In the genomic region with DNA sequence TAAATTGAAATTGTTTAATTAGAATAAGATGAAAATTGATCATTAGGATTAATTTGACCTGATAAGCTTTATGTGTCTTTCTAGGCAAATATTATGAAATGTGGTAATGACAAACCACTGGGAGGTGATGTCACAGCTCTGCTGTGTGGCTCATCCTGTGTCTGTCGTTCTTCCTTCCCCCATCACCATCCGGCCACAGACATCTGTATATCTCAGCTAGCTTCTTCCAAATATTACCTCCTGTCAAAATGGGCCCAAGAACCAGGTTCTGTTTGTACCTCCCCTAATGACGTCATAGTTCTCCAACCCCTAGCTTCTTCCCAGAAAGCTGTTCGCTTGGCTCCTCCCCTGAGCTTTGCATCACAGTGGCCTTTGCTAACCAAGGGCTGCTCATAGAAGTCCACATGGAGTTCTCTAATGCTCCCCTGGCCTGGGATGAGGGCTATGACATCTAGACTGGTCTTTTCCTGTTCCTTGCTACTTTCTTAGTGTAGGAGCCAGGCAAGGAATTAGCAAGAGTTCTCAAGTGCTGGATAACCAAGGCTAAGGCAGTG, we compare ENCODE assay signal across 16 mouse cellular contexts.
DNase-seq lines count a peak whose midpoint lies in the region; ATAC-seq and TF ChIP-seq lines count a peak whose summit lies in the region.
"Had no signal": no experiment of that assay in that cellular context is flagged by ENCODE, and none has a peak within 500 bp of the region (broad histone marks: within the 10 kb centered on the region; RNA-seq: fewer than 3 reads in every experiment).

No protein-coding gene starts in this region.

- no peak overlapping the region for H3K4me2 ChIP-seq in heart, postnatal 0 days (ENCODE audit: low read depth, low read length)
- H3K4me2 ChIP-seq in intestine, embryonic 15.5 days (replicated peaks) = no peak overlapping the region
- no peak overlapping the region for H3K4me2 ChIP-seq in stomach, postnatal 0 days (replicated peaks; ENCODE audit: low read depth)
- H3K4me2 ChIP-seq: kidney, embryonic 15.5 days; liver, embryonic 13.5 days; midbrain, embryonic 11.5 days had no signal

- no peak overlapping the region for H3K4me3 ChIP-seq in heart, postnatal 0 days (ENCODE audit: low read depth, low read length)
- no peak overlapping the region for H3K4me3 ChIP-seq in intestine, embryonic 15.5 days (replicated peaks)
- H3K4me3 ChIP-seq in stomach, postnatal 0 days (ENCODE audit: low read depth, low read length) = no peak overlapping the region
- H3K4me3 ChIP-seq: erythroblast, embryonic 14.5 days; kidney, embryonic 15.5 days; liver, embryonic 13.5 days; myocyte had no signal

- 80% methylated on average over 4 of the region's 4 CpGs for WGBS in heart, postnatal 0 days
- WGBS in intestine, embryonic 15.5 days = 66% methylated on average over 4 of the region's 4 CpGs
- 67% methylated on average over 4 of the region's 4 CpGs for WGBS in stomach, postnatal 0 days

- no peaks in the 10 kb centered on the region for H3K27me3 ChIP-seq in heart, postnatal 0 days (ENCODE audit: control insufficient read depth, insufficient read depth, low read length)
- H3K27me3 ChIP-seq in intestine, embryonic 15.5 days (replicated peaks) = no peaks in the 10 kb centered on the region
- H3K27me3 ChIP-seq in stomach, postnatal 0 days (ENCODE audit: control insufficient read depth, insufficient read depth, low read length) = no peaks in the 10 kb centered on the region
- H3K27me3 ChIP-seq: kidney, embryonic 15.5 days had no signal

- no peak overlapping the region for H3K9ac ChIP-seq in heart, postnatal 0 days (replicated peaks; ENCODE audit: low read depth, low read length)
- no peak overlapping the region for H3K9ac ChIP-seq in intestine, embryonic 15.5 days
- H3K9ac ChIP-seq in stomach, postnatal 0 days (ENCODE audit: low read length) = no peak overlapping the region
- H3K9ac ChIP-seq: kidney, embryonic 15.5 days; liver, embryonic 13.5 days had no signal

- peaks cover 5% of the 10 kb centered on the region; the same call in 1 of the 2 replicates for H3K36me3 ChIP-seq in heart, postnatal 0 days (replicated peaks; ENCODE audit: control insufficient read depth, insufficient read depth, low read length)
- H3K36me3 ChIP-seq in intestine, embryonic 15.5 days = no peaks in the 10 kb centered on the region
- no peaks in the 10 kb centered on the region for H3K36me3 ChIP-seq in stomach, postnatal 0 days (ENCODE audit: control insufficient read depth, insufficient read depth, low read length)
- H3K36me3 ChIP-seq: kidney, embryonic 15.5 days; liver, embryonic 13.5 days had no signal

- H3K4me1 ChIP-seq in heart, postnatal 0 days (ENCODE audit: control insufficient read depth, insufficient read depth) = peaks cover 42% of the 10 kb centered on the region
- H3K4me1 ChIP-seq in intestine, embryonic 15.5 days (replicated peaks) = no peaks in the 10 kb centered on the region
- no peaks in the 10 kb centered on the region for H3K4me1 ChIP-seq in stomach, postnatal 0 days (replicated peaks; ENCODE audit: control insufficient read depth, insufficient read depth)

- no peaks in the 10 kb centered on the region for H3K9me3 ChIP-seq in heart, postnatal 0 days (replicated peaks; ENCODE audit: control insufficient read depth, low read length)
- H3K9me3 ChIP-seq in intestine, embryonic 15.5 days = no peaks in the 10 kb centered on the region
- H3K9me3 ChIP-seq in stomach, postnatal 0 days (ENCODE audit: control insufficient read depth, low read length) = no peaks in the 10 kb centered on the region
- H3K9me3 ChIP-seq: kidney, embryonic 15.5 days; liver, embryonic 13.5 days had no signal

- no peak for ATAC-seq in heart, postnatal 0 days (ENCODE audit: insufficient read depth, low read depth)
- no peak for ATAC-seq in intestine, embryonic 15.5 days
- ATAC-seq in stomach, postnatal 0 days (ENCODE audit: low FRiP score, low TSS enrichment) = no peak; the same call in 1 of the 2 replicates

- peak overlapping the region; percentile 25 for H3K27ac ChIP-seq in heart, postnatal 0 days (ENCODE audit: low read depth)
- 0 out of 2 replicates have a peak overlapping the region, but pooled peaks have one; percentile 37 for H3K27ac ChIP-seq in intestine, embryonic 15.5 days
- 0 out of 2 replicates have a peak overlapping the region, but pooled peaks have one; percentile 45 for H3K27ac ChIP-seq in stomach, postnatal 0 days (replicated peaks)
- H3K27ac ChIP-seq: kidney, embryonic 15.5 days; liver, embryonic 13.5 days had no signal

- no peak for TF ChIP-seq EP300 in heart, postnatal 0 days (IDR thresholded peaks at IDR 0.05; ENCODE audit: low read depth)
- no peak for TF ChIP-seq EP300 in stomach, postnatal 0 days (optimal IDR thresholded peaks at IDR 0.05)

- TF ChIP-seq CTCF in heart, postnatal 0 days (IDR thresholded peaks at IDR 0.05; ENCODE audit: low read depth) = no peak
- no peak for TF ChIP-seq CTCF in stomach, postnatal 0 days (IDR thresholded peaks at IDR 0.05; ENCODE audit: low read depth)

- DNase-seq in heart, postnatal 0 days (ENCODE audit: low spot score) = no peak
- DNase-seq in heart, adult 18-20 months = no peak
- DNase-seq in thymus, postnatal 0 days (ENCODE audit: low spot score) = peak; percentile 29
- no peak for DNase-seq in thymus, postnatal 36 days
- no peak for DNase-seq in stomach, postnatal 0 days (ENCODE audit: low spot score)
- no peak for DNase-seq in frontal cortex, adult 2 months (ENCODE audit: extremely low spot score in 1 of 2, low spot score in 1 of 2)
- no peak for DNase-seq in right cerebral cortex, postnatal 4 days
- DNase-seq: adrenal gland, postnatal 25 days; cerebellum, adult 11 months; liver, embryonic 13.5 days; spleen, adult 18-20 months had no signal
